In genomic region chr10:86011781-86012180, GRCm38 (mm10) we compare ENCODE assay signal across 29 mouse cellular contexts. TPM values are rescaled to one million over a fixed set of nuclear protein-coding genes. Genes with fewer than 3 reads are reported as not detected.
DNase-seq lines count a peak whose midpoint lies in the region; ATAC-seq and TF ChIP-seq lines count a peak whose summit lies in the region.
"Had no signal": no experiment of that assay in that cellular context is flagged by ENCODE, and none has a peak within 500 bp of the region (broad histone marks: within the 10 kb centered on the region; RNA-seq: fewer than 3 reads in every experiment).

Gene Bpifc, minus strand, starts transcription at chr10:86011895.

- peak; percentile 31 for DNase-seq in midbrain, embryonic 11.5 days (ENCODE audit: low spot score, missing footprints)
- DNase-seq in midbrain, embryonic 14.5 days: no peak
- no peak for DNase-seq in stomach, postnatal 0 days (ENCODE audit: low spot score)
- DNase-seq in layer of hippocampus, adult 9-10 months (ENCODE audit: low spot score): no peak
- no peak for DNase-seq in cerebellum, postnatal 25 days
- DNase-seq: adrenal gland, postnatal 10 days; adrenal gland, postnatal 36 days; cerebellum, adult 11 months; cerebellum, adult 2 months; cerebellum, adult 9-11 months; cerebellum, postnatal 36 days; embryo, embryonic 11 days; gastrocnemius, postnatal 25 days; heart, adult 2 months; heart, postnatal 14 days; heart, postnatal 4 days had no signal

- no peaks in the 10 kb centered on the region for H3K9me3 ChIP-seq in midbrain, embryonic 11.5 days (ENCODE audit: control insufficient read depth, low read length)
- no peaks in the 10 kb centered on the region for H3K9me3 ChIP-seq in midbrain, embryonic 14.5 days (ENCODE audit: control insufficient read depth, low read length)
- H3K9me3 ChIP-seq in stomach, postnatal 0 days (ENCODE audit: control insufficient read depth, low read length): no peaks in the 10 kb centered on the region
- H3K9me3 ChIP-seq: embryonic facial prominence, embryonic 10.5 days; embryonic facial prominence, embryonic 13.5 days; forebrain, embryonic 12.5 days; forebrain, embryonic 15.5 days; heart, embryonic 10.5 days; heart, embryonic 13.5 days had no signal

- no peaks in the 10 kb centered on the region for H3K27me3 ChIP-seq in midbrain, embryonic 11.5 days (ENCODE audit: control insufficient read depth, insufficient read depth, low read length)
- H3K27me3 ChIP-seq in midbrain, embryonic 14.5 days (ENCODE audit: control insufficient read depth, insufficient read depth, low read length): no peaks in the 10 kb centered on the region
- no peaks in the 10 kb centered on the region for H3K27me3 ChIP-seq in stomach, postnatal 0 days (ENCODE audit: control insufficient read depth, insufficient read depth, low read length)
- H3K27me3 ChIP-seq: embryonic facial prominence, embryonic 13.5 days; forebrain, embryonic 12.5 days; forebrain, embryonic 15.5 days; Patski had no signal

- H3K4me1 ChIP-seq in midbrain, embryonic 11.5 days (ENCODE audit: control insufficient read depth, insufficient read depth, low read length): no peaks in the 10 kb centered on the region
- no peaks in the 10 kb centered on the region for H3K4me1 ChIP-seq in midbrain, embryonic 14.5 days (ENCODE audit: control insufficient read depth, insufficient read depth, low read length)
- no peaks in the 10 kb centered on the region for H3K4me1 ChIP-seq in stomach, postnatal 0 days (replicated peaks; ENCODE audit: control insufficient read depth, insufficient read depth)
- H3K4me1 ChIP-seq: embryonic facial prominence, embryonic 13.5 days; forebrain, embryonic 12.5 days; forebrain, embryonic 15.5 days; heart, embryonic 10.5 days; heart, embryonic 13.5 days had no signal

- H3K4me2 ChIP-seq in midbrain, embryonic 11.5 days: no peak within 1 kb of the TSS
- H3K4me2 ChIP-seq in midbrain, embryonic 14.5 days (ENCODE audit: low read length): no peak within 1 kb of the TSS
- H3K4me2 ChIP-seq in stomach, postnatal 0 days (replicated peaks; ENCODE audit: low read depth): no peak within 1 kb of the TSS
- H3K4me2 ChIP-seq: embryonic facial prominence, embryonic 13.5 days; forebrain, embryonic 12.5 days; forebrain, embryonic 15.5 days; heart, embryonic 13.5 days; hindbrain, embryonic 14.5 days had no signal

- no peak for TF ChIP-seq EP300 in stomach, postnatal 0 days (optimal IDR thresholded peaks at IDR 0.05)

- H3K9ac ChIP-seq in midbrain, embryonic 11.5 days (ENCODE audit: low read length): no peak within 1 kb of the TSS
- H3K9ac ChIP-seq in midbrain, embryonic 14.5 days (replicated peaks; ENCODE audit: low read length): no peak within 1 kb of the TSS
- no peak within 1 kb of the TSS for H3K9ac ChIP-seq in stomach, postnatal 0 days (ENCODE audit: low read length)
- H3K9ac ChIP-seq: embryonic facial prominence, embryonic 13.5 days; forebrain, embryonic 12.5 days; forebrain, embryonic 15.5 days; heart, embryonic 13.5 days; hindbrain, embryonic 14.5 days had no signal

- WGBS in midbrain, embryonic 11.5 days: 96% methylated on average over 2 of the region's 2 CpGs
- 91% methylated on average over 2 of the region's 2 CpGs for WGBS in midbrain, embryonic 14.5 days
- WGBS in stomach, postnatal 0 days: 78% methylated on average over 2 of the region's 2 CpGs

- no peak within 1 kb of the TSS for H3K4me3 ChIP-seq in midbrain, embryonic 11.5 days (ENCODE audit: low read depth, low read length)
- H3K4me3 ChIP-seq in midbrain, embryonic 14.5 days (replicated peaks; ENCODE audit: low read depth, low read length): no peak within 1 kb of the TSS
- no peak within 1 kb of the TSS for H3K4me3 ChIP-seq in stomach, postnatal 0 days (ENCODE audit: low read depth, low read length)
- H3K4me3 ChIP-seq: embryonic facial prominence, embryonic 10.5 days; embryonic facial prominence, embryonic 13.5 days; erythroblast, embryonic 14.5 days; forebrain, embryonic 12.5 days; forebrain, embryonic 15.5 days; heart, adult 2 months; heart, embryonic 10.5 days; heart, embryonic 13.5 days had no signal

- H3K36me3 ChIP-seq in midbrain, embryonic 11.5 days (ENCODE audit: control insufficient read depth, insufficient read depth, low read length): no peaks in the 10 kb centered on the region
- no peaks in the 10 kb centered on the region for H3K36me3 ChIP-seq in midbrain, embryonic 14.5 days (ENCODE audit: control insufficient read depth, insufficient read depth, low read length)
- no peaks in the 10 kb centered on the region for H3K36me3 ChIP-seq in stomach, postnatal 0 days (ENCODE audit: control insufficient read depth, insufficient read depth, low read length)
- H3K36me3 ChIP-seq: embryonic facial prominence, embryonic 10.5 days; embryonic facial prominence, embryonic 13.5 days; forebrain, embryonic 12.5 days; forebrain, embryonic 15.5 days; heart, embryonic 10.5 days; heart, embryonic 13.5 days had no signal

- H3K27ac ChIP-seq in midbrain, embryonic 11.5 days (ENCODE audit: low read depth, low read length): no peak within 1 kb of the TSS
- no peak within 1 kb of the TSS for H3K27ac ChIP-seq in midbrain, embryonic 14.5 days (replicated peaks; ENCODE audit: low read depth, low read length)
- peak within 1 kb of the TSS; percentile 24; the same call in 1 of the 2 replicates for H3K27ac ChIP-seq in stomach, postnatal 0 days (replicated peaks)
- H3K27ac ChIP-seq: embryonic facial prominence, embryonic 10.5 days; embryonic facial prominence, embryonic 13.5 days; forebrain, embryonic 12.5 days; forebrain, embryonic 15.5 days; heart, adult 2 months; heart, embryonic 10.5 days; heart, embryonic 13.5 days; hindbrain, embryonic 14.5 days; hindbrain, postnatal 0 days had no signal

- no peak for TF ChIP-seq CTCF in stomach, postnatal 0 days (IDR thresholded peaks at IDR 0.05; ENCODE audit: low read depth)

- ATAC-seq in midbrain, embryonic 11.5 days (ENCODE audit: low FRiP score): no peak
- ATAC-seq in midbrain, embryonic 14.5 days (ENCODE audit: low FRiP score, low TSS enrichment): no peak
- ATAC-seq in granulocyte monocyte progenitor cell, adult 5-6 weeks (replicated peaks; ENCODE audit: poor library complexity, severe bottlenecking): peak; percentile 71
- ATAC-seq in stomach, postnatal 0 days (ENCODE audit: low FRiP score, low TSS enrichment): no peak
- ATAC-seq: forebrain, embryonic 15.5 days; hindbrain, postnatal 0 days; Patski had no signal

RNA-seq across cellular contexts. Expression of gene Bpifc, which starts in this region (rescaled TPM):
- 0.12 TPM in 1 of 2 replicates, not detected in the other for polyA plus RNA-seq in midbrain, embryonic 11.5 days (2014; fragmentation: Nextera tagmentation; extraction: Ambion mirVana)
- polyA plus RNA-seq in midbrain, embryonic 14.5 days (2014; fragmentation: Nextera tagmentation; extraction: Ambion mirVana): not detected in 2 replicates
- total RNA-seq in granulocyte monocyte progenitor cell, adult 5-6 weeks (2014; fragmentation: Nextera tagmentation): 0.67 and 5.4 TPM in 2 replicates
- total RNA-seq in granulocyte monocyte progenitor cell, adult 5-6 weeks (2017): 0.86 and 1.8 TPM in 2 replicates
- polyA plus RNA-seq in stomach, postnatal 0 days (2015; fragmentation: Nextera tagmentation; extraction: Ambion mirVana): 14.9 and 15.6 TPM in 2 replicates
- total RNA-seq: ES-E14; gastrocnemius, adult 8-10 months; gastrocnemius, postnatal 25 days; heart, adult 2 months; heart, postnatal 14 days; heart, postnatal 4 days; hindbrain, postnatal 0 days had no signal
- polyA plus RNA-seq: embryonic facial prominence, embryonic 10.5 days; erythroblast, embryonic 14.5 days; forebrain, embryonic 12.5 days; forebrain, embryonic 15.5 days; heart, adult 2 months; heart, embryonic 13.5 days; hindbrain, embryonic 14.5 days had no signal

Comparison
In these comparisons a context has a peak if more than half of its experiments do, and no peak if none do; other contexts are left out.
1. RNA of gene Bpifc (polyA plus RNA-seq): 14.9 to 15.6 TPM in stomach, postnatal 0 days; 0.12 TPM in midbrain, embryonic 11.5 days and not detected in midbrain, embryonic 14.5 days; every median in the first group is over 10 times any median in the second.
2. Peak in DNase-seq in midbrain, embryonic 11.5 days; RNA of the gene not detected or under 1 TPM.